Mouse (Mus musculus) embryonic facial prominence, embryonic 15.5 days (tissue): ENCODE results near the gene Mthfd2l. TPM values are rescaled to one million over a fixed set of nuclear protein-coding genes. Genes with fewer than 3 reads are reported as not detected.

Experiments used
- polyA plus RNA-seq: library from polyadenylated mRNA; unstranded; fragments of >200 nt; fragmentation: Nextera tagmentation; extraction: Ambion mirVana; gene quantifications from 2 replicates; pipeline ENCODE4 v1.2.1, GENCODE M21; 2015

Gene Mthfd2l
- polyA plus RNA-seq, 1 experiment from 2014 or later = 47.0 TPM

Other genes with a start within 250 kb of the Mthfd2l start
- 1.4 and 3.2 TPM in 2 replicates for gene Cxcl5, start 171.8 kb upstream of the Mthfd2l start, polyA plus RNA-seq
- 2.7 TPM in 2 replicates for gene Ppbp, start 162.6 kb upstream of the Mthfd2l start, polyA plus RNA-seq
- gene Pf4, start 158.7 kb upstream of the Mthfd2l start, polyA plus RNA-seq = 110 and 123 TPM in 2 replicates
- gene Cxcl3, start 145.0 kb upstream of the Mthfd2l start, polyA plus RNA-seq = 0.16 TPM in 1 of 2 replicates, not detected in the other
- 0.08 and 0.29 TPM in 2 replicates for gene Cxcl15, start 136.6 kb upstream of the Mthfd2l start, polyA plus RNA-seq
- gene Cxcl1, start 39.9 kb upstream of the Mthfd2l start, polyA plus RNA-seq = 1.3 TPM in 2 replicates
- gene Cxcl2, start 27.2 kb upstream of the Mthfd2l start, polyA plus RNA-seq = not detected in 2 replicates
- 0.59 TPM in 2 replicates for gene Epgn, start 96.3 kb downstream of the Mthfd2l start, polyA plus RNA-seq
- gene Ereg, start 143.5 kb downstream of the Mthfd2l start, polyA plus RNA-seq = 0.56 and 0.60 TPM in 2 replicates
- 1.1 and 1.5 TPM in 2 replicates for gene Areg, start 208.5 kb downstream of the Mthfd2l start, polyA plus RNA-seq